Mouse (Mus musculus) bone marrow, adult 2 months (tissue): ENCODE results near the gene Rgl2.

ENCODE experiments used
- CTCF ChIP-seq: fragments of 200-500 bp; IDR thresholded peaks from 2 replicates; pipeline ENCODE4 v1.5.1; 2011; ENCODE audit warnings: low read length, control low read depth; ENCODE audit not compliant: control insufficient read depth, insufficient read depth
- POLR2A ChIP-seq: fragments of 200-500 bp; IDR thresholded peaks from 2 replicates; pipeline ENCODE4 v1.6.1; 2011; ENCODE audit warnings: low read depth, mild to moderate bottlenecking, control low read depth, low read length, borderline replicate concordance; ENCODE audit not compliant: control insufficient read depth

DNA sequence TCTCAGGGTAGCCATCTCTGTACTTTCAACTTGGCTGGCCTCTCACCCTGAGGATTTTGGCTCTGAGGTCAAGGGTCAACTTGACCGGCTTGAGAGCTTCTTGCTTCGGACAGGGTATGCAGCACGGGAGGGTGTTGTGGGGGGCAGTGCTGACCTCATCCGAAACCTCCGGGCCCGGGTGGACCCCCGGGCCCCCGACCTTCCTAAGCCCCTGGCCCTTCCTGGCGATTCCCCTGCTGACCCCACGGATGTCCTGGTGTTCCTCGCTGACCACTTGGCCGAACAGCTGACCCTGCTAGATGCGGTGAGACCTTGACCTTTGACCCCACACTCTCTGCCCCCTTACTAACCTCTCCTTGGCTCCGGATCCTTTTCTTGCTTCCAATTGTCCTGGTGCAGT lies 3.1 kb downstream of the Rgl2 start:
- TF ChIP-seq CTCF = no peak
- no peak for TF ChIP-seq POLR2A
